Mouse (Mus musculus) lung, postnatal 10 days (tissue): ENCODE results near the gene Pphln1.
A peak's percentile ranks its signal among the peaks of the same experiment; 100 is the strongest.

Source experiments
- DNase-seq: peaks from one replicate; pipeline ENCODE4 v3.0.0; 2021

Pphln1 gene

GRCm38 (mm10) chr15:93510690-93511336, 112.7 kb downstream of the Pphln1 start:
- DNase-seq: no peak

DNA sequence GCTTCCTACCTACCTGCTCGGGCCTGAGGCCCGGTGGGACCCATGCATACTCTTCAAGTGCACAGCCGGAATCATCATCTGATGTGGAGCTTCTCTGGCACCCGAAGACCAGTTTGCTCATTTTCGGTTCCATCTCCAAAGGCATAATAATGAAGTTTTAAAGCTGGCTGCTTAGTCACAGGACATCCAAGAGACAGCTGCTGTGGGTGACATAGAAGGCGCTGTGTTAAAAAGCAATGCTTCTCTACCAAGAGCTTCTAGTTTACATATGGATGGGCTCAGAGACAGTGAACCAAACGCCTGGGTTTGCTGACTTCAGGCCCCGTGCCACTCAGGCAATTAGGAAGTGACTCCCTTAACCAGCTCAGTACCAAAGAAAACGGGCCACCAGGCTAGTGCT, 114.3 kb downstream of the Pphln1 start:
- no peak for DNase-seq

DNA sequence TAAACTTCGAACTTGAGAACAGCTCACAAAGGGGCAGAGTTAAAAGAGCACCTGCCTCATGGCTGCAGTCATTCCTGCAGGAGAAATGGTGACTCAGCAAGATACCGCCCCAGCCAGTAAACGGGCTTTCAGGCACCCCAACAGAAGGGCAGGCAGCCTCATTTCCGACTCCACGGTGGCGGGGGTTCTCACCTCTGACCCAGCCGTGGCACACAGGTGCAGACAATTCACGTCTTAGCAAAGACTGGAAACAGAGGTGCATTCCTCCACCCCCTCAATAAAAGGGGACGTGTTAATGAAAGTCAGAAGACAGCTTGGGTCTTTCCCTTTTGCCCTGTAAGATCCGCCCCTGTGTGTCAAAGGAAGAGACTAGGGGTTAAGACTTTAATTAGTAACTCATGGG, 115.8 kb downstream of the Pphln1 start:
- no peak for DNase-seq

GRCm38 (mm10) chr15:93515316-93515715, 117.2 kb downstream of the Pphln1 start:
- no peak for DNase-seq

DNA sequence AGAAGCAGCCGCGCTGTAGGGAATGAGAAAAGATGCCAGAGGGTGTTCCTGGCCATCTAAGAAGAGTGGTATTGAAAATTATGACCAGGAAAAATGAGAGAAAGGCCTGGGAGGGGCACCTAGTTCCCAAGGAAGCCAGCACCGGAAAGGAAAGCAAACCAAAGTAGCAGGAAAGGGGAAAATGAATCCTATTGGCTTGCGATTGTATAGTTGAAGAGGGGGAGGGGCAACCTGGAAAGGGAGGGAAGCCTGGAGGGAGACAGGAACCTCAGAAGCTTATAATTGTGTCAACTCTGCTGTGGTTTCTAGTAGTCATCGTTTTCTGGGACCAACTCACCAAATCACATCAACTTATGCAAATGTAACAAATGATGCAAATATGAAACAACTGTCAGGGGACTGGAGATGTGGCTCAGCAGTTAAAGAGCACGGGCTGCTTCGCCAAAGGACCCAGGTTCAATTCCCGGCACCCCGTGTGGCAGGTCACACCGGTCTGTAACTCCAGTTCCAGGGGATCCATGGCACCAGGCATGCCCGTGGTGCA, 118.9 kb downstream of the Pphln1 start:
- peak; percentile 80 for DNase-seq

DNA sequence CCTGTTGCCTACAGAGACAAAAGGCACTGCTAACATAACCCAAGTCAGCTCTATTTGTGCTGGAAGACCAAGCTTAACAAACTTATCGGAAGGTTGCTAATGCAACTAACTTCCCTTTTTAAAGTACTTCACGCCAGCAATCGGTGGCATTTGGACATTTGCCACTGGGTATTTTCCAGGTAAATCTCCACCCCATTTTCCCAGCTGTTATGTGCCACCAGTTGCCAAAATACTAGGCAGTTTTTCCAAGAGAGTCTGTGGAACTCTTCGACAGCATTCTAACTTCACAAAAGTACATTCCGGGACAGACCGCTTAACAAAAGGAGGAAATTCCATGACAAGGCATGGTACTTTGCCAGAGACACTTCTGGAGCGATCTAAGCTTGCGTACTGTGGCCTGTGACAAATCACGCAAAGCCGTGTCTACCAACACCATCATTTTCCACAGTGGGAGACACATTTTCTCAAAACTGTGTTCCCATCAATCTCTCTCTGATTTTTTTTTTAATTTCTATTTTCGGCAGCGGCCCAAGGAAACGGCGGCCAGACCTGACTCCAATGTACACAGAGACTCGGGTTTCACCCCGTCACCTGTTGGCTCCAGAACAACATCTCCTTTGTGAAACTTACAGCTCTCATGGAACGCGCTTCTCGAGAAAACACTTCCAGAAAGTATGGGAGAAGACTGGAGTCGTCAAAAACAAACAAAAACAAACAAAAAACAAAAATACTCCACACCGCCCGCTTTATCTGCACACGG, 120.2 kb downstream of the Pphln1 start:
- peak; percentile 81 for DNase-seq

DNA sequence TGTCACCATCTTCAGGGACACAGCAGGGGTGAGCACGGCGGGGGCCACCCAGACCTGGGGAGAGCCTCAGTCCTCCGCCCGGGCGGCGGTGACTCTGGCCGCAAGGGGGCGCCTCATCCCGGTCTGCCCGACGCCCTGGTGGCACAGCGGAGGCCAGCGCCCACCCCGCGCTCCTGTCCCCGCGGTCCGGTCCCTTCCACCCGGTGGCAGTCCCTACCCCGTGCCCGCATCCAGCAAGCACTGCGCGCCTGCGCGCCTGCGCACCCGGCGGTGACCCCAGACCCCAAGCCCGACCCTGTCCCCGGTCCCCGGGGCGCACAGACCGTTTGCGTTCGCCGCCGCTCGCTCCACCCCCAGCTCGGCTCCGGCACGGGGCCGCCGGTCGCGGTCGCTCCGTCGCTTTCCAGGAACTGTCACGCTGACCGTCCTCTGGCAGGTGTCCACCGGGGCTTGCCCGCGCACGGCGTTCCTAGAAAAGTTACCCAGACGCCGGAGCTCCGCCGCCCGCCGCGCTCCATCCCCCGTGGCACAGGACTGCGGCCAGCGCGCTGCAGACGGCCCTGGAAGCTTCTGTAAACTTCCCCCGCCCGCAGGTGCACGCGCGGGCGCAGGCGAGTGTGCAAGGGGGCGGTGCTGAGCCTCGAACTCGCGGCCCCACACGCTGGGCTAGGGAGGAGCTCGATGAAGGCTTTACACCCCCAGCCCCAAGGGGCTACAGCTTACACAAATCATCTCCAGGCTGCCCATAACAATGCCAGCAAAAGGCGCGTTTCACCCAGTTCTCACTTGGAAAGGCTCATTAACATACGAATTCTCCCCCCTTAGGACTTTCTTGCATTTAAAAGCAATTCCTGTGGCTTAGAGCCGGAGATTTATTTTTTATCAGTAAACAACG, 121.0 kb downstream of the Pphln1 start:
- peak; percentile 93 for DNase-seq

DNA sequence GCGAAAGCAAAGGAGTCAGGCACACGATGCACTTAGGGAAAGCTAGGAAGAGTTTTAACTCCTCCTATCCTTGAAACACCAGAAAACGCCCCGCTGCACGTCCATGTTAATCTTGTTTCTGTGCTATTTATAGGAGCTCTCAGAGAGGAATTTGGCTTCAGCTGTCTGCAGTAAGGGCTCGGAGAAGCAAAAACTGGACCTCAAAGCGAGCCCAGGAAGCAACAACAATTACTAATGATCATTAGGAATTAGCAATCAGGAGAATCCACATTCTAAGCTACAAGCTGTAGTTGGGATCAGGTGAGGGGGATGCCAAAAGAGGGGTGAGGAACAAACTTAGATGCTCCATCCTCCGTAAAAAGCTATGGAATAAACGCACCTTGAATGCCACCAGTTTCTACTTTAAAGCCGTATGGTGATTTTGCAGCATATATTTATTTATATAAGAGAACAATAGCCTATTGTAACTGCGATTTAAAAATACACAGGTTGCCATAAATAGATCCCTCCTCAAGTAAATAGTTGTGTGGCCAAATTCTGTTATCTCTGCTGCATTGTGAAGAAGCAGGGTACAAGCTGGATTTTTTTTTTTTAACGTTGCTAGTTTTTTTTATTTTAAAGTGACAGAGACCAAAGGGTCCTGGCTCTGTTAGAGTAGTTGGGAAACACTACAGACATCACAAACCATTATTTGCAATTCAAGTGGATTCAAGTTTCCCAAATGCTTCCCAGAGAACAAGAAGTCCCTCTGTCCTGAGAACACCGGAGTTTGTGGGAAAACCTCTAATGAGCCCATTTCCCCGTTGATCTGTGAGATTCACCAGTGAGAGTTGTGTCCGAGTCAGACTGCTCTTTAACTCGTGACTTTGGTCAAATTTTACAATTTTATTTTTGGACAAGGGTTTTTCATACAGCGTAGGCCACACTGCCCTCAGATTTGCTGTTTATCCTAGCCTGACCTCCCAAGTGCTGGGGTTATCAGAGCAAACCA, 122.0 kb downstream of the Pphln1 start:
- peak; percentile 68 for DNase-seq

DNA sequence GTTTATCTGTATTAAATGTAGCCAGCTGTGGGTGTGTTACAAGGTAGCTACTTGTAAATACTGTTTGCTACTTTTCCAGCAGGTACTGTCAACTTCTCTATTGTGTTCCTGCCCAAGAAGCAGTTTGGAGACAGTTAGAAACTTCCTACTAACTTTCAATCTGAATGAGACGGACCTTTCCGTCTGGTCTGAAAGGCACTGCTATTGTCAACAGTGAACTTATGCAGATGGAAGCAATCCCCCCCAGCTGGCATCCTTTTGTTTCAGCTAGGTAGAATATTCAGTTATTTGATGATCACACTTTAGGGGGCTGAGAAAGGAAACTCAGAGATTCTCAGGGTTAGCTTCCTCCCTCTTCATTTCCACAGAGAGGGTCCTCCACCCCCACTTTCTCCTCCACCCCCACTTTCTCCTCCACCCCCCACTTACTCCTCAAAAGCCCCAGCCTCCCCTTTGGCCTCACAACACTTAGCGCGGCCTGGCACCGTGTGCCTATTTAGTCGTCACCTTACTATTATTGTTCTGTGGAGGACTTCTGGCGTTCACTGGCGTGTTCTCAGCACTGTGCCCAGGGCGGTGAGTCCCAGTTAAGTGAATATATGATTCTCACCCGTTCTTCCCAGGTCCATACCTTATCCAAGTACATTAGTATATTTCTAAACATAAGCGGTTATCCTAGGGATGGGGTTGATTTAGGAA, 123.1 kb downstream of the Pphln1 start:
- DNase-seq: no peak

DNA sequence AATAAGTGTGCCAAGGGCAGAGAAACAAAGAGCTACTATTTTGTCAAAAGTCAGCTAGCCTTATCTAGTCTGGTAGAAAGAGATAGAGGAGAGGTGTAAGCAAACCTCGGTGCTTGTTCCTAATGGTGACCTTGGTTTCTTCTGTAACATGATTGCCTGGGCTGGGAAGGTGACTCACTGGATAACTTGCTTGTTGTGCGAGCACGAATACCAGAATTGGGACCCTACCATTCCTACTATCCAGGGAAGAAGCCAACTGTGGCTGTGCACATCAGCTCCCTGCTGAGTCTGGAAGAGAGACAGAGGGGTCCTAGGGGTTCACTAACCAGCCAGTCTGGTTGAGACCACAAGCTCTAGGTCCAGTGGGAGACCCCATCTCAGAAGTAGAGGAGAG, 123.6 kb downstream of the Pphln1 start:
- DNase-seq: no peak

- peak; percentile 53 for DNase-seq
These were observed 127.3 kb downstream of the Pphln1 start for GRCm38 (mm10) chr15:93525305-93525917.

- peak; percentile 63 for DNase-seq
These were observed 131.9 kb downstream of the Pphln1 start for GRCm38 (mm10) chr15:93529831-93530702.

GRCm38 (mm10) chr15:93530703-93531032, 132.5 kb downstream of the Pphln1 start:
- no peak for DNase-seq

DNA sequence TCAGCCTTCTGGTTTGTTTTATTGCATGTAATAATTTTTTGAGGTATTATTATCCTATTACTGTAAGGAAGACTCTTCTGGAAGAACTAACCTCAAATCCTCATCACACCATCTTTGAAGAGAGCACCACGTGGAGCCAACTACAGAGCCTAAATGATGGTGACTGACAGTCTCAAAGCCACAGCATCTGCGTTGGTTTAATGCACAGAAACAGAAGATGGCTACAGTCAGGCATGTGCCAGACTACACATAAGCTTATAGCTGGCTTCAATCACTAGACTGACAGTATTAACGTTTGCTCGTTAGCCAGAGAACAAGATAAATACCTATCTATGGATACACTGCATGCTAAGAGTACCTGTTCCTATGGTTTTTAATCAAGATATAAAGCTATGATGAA, 138.0 kb downstream of the Pphln1 start:
- no peak for DNase-seq

- DNase-seq: no peak
These were observed 139.6 kb downstream of the Pphln1 start for GRCm38 (mm10) chr15:93537745-93538144.

- no peak for DNase-seq
These were observed 140.5 kb downstream of the Pphln1 start for GRCm38 (mm10) chr15:93538551-93539205.

- no peak for DNase-seq
These were observed 141.3 kb downstream of the Pphln1 start for GRCm38 (mm10) chr15:93539415-93539814.
